Mouse (Mus musculus) 416B (cell line): ENCODE data around the gene Olfr101.

Experiments used
- DNase-seq: peaks from one replicate; pipeline ENCODE4 v3.0.0; 2011; ENCODE audit warnings: low read depth

Gene Olfr101

GRCm38 (mm10) chr17:37304213-37304612 is at the start of gene Olfr101:
Olfr101 (minus strand) TSS chr17:37304313.
- DNase-seq, result no peak

GRCm38 (mm10) chr17:37339598-37339997 is 35.5 kb upstream of the Olfr101 start, which contains the start of gene Olfr103:
Olfr103 (minus strand) TSS chr17:37339698.
- DNase-seq, result no peak

- DNase-seq, result no peak
These were observed 12.8 kb upstream of the Olfr101 start, which contains the start of gene Olfr102 for GRCm38 (mm10) chr17:37316954-37317353. Olfr102 (minus strand) TSS chr17:37317054.

GRCm38 (mm10) chr17:37310146-37310699 is 6.1 kb upstream of the Olfr101 start:
- DNase-seq, result no peak

- peak; percentile 8 for DNase-seq
These were observed 4.4 kb upstream of the Olfr101 start for GRCm38 (mm10) chr17:37308483-37308882.

GRCm38 (mm10) chr17:37283360-37283759 is 20.8 kb downstream of the Olfr101 start, which contains the start of gene Olfr99:
Olfr99 (minus strand) TSS chr17:37283460.
- no peak for DNase-seq

GRCm38 (mm10) chr17:37280331-37280730 is 23.8 kb downstream of the Olfr101 start:
- no peak for DNase-seq

- no peak for DNase-seq
These were observed 27.5 kb downstream of the Olfr101 start for GRCm38 (mm10) chr17:37276573-37276972.

GRCm38 (mm10) chr17:37275626-37276248 is 28.4 kb downstream of the Olfr101 start:
- DNase-seq, result no peak

- DNase-seq, result peak; percentile 91
These were observed 33.4 kb downstream of the Olfr101 start for GRCm38 (mm10) chr17:37270702-37271092.

- peak; percentile 92 for DNase-seq
These were observed 33.9 kb downstream of the Olfr101 start, which contains the start of gene H2-M3 for GRCm38 (mm10) chr17:37270058-37270701. H2-M3 (plus strand) TSS chr17:37270220.

- DNase-seq, result no peak
These were observed 40.5 kb downstream of the Olfr101 start, which contains the start of gene Olfr98 for GRCm38 (mm10) chr17:37263626-37264025. Olfr98 (minus strand) TSS chr17:37263749.

GRCm38 (mm10) chr17:37250544-37250943 is 53.6 kb downstream of the Olfr101 start:
- peak; percentile 46 for DNase-seq

- no peak for DNase-seq
These were observed 54.7 kb downstream of the Olfr101 start for GRCm38 (mm10) chr17:37249460-37249859.
